Mouse (Mus musculus): ENCODE data around the gene Faap100. TPM values are rescaled to one million over a fixed set of nuclear protein-coding genes. Genes with fewer than 3 reads are reported as not detected.

Gene Faap100
- polyA plus RNA-seq, 1 experiment from 2014 or later = 33.0 TPM

- peak overlapping the region; percentile 14; the same call in 1 of the 2 replicates for H3K4me2 ChIP-seq
- H3K4me1 ChIP-seq = peaks cover 2% of the 10 kb centered on the region
- H3K27me3 ChIP-seq (replicated peaks) = no peaks in the 10 kb centered on the region
- no peak overlapping the region for H3K9ac ChIP-seq
- H3K27ac ChIP-seq = peak overlapping the region; percentile 69
- peaks cover 1% of the 10 kb centered on the region for H3K36me3 ChIP-seq
- peak; percentile 71 for ATAC-seq (ENCODE audit: insufficient read depth, low FRiP score, low read depth)
- no peak overlapping the region; the same call in 1 of the 2 replicates for H3K4me3 ChIP-seq (replicated peaks)
- H3K9me3 ChIP-seq = no peaks in the 10 kb centered on the region
- 62% methylated on average over 10 of the region's 10 CpGs for WGBS
Observed at GRCm38 (mm10) chr11:120339978-120340513, 38.5 kb downstream of the Faap100 start.

GRCm38 (mm10) chr11:120338786-120339185, 39.8 kb downstream of the Faap100 start:
- Histone ChIP-seq H3K36me3 (no peaks in the 10 kb centered on the region), H3K9ac (no peak overlapping the region), H3K27ac (no peak overlapping the region), H3K9me3 (no peaks in the 10 kb centered on the region), H3K4me1 (no peaks in the 10 kb centered on the region), H3K27me3 (replicated peaks) (no peaks in the 10 kb centered on the region), H3K4me3 (replicated peaks) (no peak overlapping the region), H3K4me2 (no peak overlapping the region)
- 72% methylated on average over 3 of the region's 3 CpGs for WGBS
- ATAC-seq (ENCODE audit: insufficient read depth, low FRiP score, low read depth) = no peak

- Histone ChIP-seq H3K36me3 (no peaks in the 10 kb centered on the region), H3K4me3 (replicated peaks) (no peak overlapping the region), H3K4me1 (no peaks in the 10 kb centered on the region), H3K4me2 (no peak overlapping the region), H3K9me3 (no peaks in the 10 kb centered on the region), H3K27me3 (replicated peaks) (no peaks in the 10 kb centered on the region), H3K9ac (no peak overlapping the region), H3K27ac (no peak overlapping the region)
- ATAC-seq (ENCODE audit: insufficient read depth, low FRiP score, low read depth) = no peak
- 50% methylated on average over 2 of the region's 2 CpGs for WGBS
Observed at GRCm38 (mm10) chr11:120337447-120337846, 41.1 kb downstream of the Faap100 start.

GRCm38 (mm10) chr11:120335431-120336021, 43.0 kb downstream of the Faap100 start:
- no peak for ATAC-seq (ENCODE audit: insufficient read depth, low FRiP score, low read depth)
- Histone ChIP-seq H3K27me3 (replicated peaks) (no peaks in the 10 kb centered on the region), H3K36me3 (no peaks in the 10 kb centered on the region), H3K27ac (no peak overlapping the region), H3K9ac (no peak overlapping the region), H3K9me3 (no peaks in the 10 kb centered on the region), H3K4me2 (no peak overlapping the region), H3K4me3 (replicated peaks) (no peak overlapping the region), H3K4me1 (no peaks in the 10 kb centered on the region)
- 76% methylated on average over 6 of the region's 6 CpGs for WGBS

- no peak overlapping the region for H3K9ac ChIP-seq
- no peaks in the 10 kb centered on the region for H3K36me3 ChIP-seq
- 94% methylated on average over 10 of the region's 10 CpGs for WGBS
- no peak for ATAC-seq (ENCODE audit: insufficient read depth, low FRiP score, low read depth)
- no peaks in the 10 kb centered on the region for H3K27me3 ChIP-seq (replicated peaks)
- H3K9me3 ChIP-seq = no peaks in the 10 kb centered on the region
- no peak overlapping the region for H3K4me2 ChIP-seq
- peaks cover 12% of the 10 kb centered on the region for H3K4me1 ChIP-seq
- no peak overlapping the region for H3K4me3 ChIP-seq (replicated peaks)
- H3K27ac ChIP-seq = no peak overlapping the region
Observed at GRCm38 (mm10) chr11:120320156-120320555, 58.4 kb downstream of the Faap100 start.

GRCm38 (mm10) chr11:120319310-120319709, 59.3 kb downstream of the Faap100 start:
- Histone ChIP-seq H3K9ac (no peak overlapping the region), H3K4me2 (no peak overlapping the region), H3K4me1 (peaks cover 18% of the 10 kb centered on the region), H3K36me3 (no peaks in the 10 kb centered on the region), H3K27ac (no peak overlapping the region), H3K4me3 (replicated peaks) (no peak overlapping the region), H3K27me3 (replicated peaks) (no peaks in the 10 kb centered on the region), H3K9me3 (no peaks in the 10 kb centered on the region)
- WGBS = 85% methylated on average over 5 of the region's 5 CpGs
- no peak for ATAC-seq (ENCODE audit: insufficient read depth, low FRiP score, low read depth)

Small RNA genes within 50 kb of the gene (microRNA-seq; reads per million reads assigned to microRNA genes)
- gene Gm23419 = not detected
- gene Mir6935 = 1.5 reads per million

Other genes with a start within 250 kb of the Faap100 start
- gene Slc38a10, start 227.4 kb downstream of the Faap100 start, polyA plus RNA-seq (2015; fragmentation: Nextera tagmentation; extraction: Ambion mirVana) = 87.2 and 93.5 TPM in 2 replicates
- gene Bahcc1, start 145.8 kb downstream of the Faap100 start, polyA plus RNA-seq (2015; fragmentation: Nextera tagmentation; extraction: Ambion mirVana) = 7.2 and 7.9 TPM in 2 replicates
- gene Actg1, start 30.2 kb downstream of the Faap100 start, polyA plus RNA-seq (2015; fragmentation: Nextera tagmentation; extraction: Ambion mirVana) = 2,501 and 2,557 TPM in 2 replicates
- 0.49 and 0.85 TPM in 2 replicates for gene Fscn2, start 17.2 kb downstream of the Faap100 start, polyA plus RNA-seq (2015; fragmentation: Nextera tagmentation; extraction: Ambion mirVana)
- 28.1 and 29.8 TPM in 2 replicates for gene Nploc4, start 58.9 kb upstream of the Faap100 start, polyA plus RNA-seq (2015; fragmentation: Nextera tagmentation; extraction: Ambion mirVana)
- gene Tspan10, start 63.9 kb upstream of the Faap100 start, polyA plus RNA-seq (2015; fragmentation: Nextera tagmentation; extraction: Ambion mirVana) = not detected in 2 replicates
- 0.26 TPM in 1 of 2 replicates, not detected in the other for gene Pde6g, start 74.7 kb upstream of the Faap100 start, polyA plus RNA-seq (2015; fragmentation: Nextera tagmentation; extraction: Ambion mirVana)
- gene Oxld1, start 79.3 kb upstream of the Faap100 start, polyA plus RNA-seq (2015; fragmentation: Nextera tagmentation; extraction: Ambion mirVana) = 15.7 and 16.1 TPM in 2 replicates
- gene Ccdc137, start 79.4 kb upstream of the Faap100 start, polyA plus RNA-seq (2015; fragmentation: Nextera tagmentation; extraction: Ambion mirVana) = 30.5 and 32.2 TPM in 2 replicates
- 40.0 and 42.7 TPM in 2 replicates for gene Arl16, start 88.8 kb upstream of the Faap100 start, polyA plus RNA-seq (2015; fragmentation: Nextera tagmentation; extraction: Ambion mirVana)
- 157 and 168 TPM in 2 replicates for gene Mrpl12, start 105.8 kb upstream of the Faap100 start, polyA plus RNA-seq (2015; fragmentation: Nextera tagmentation; extraction: Ambion mirVana)
- gene Slc25a10, start 113.1 kb upstream of the Faap100 start, polyA plus RNA-seq (2015; fragmentation: Nextera tagmentation; extraction: Ambion mirVana) = 70.7 and 71.4 TPM in 2 replicates
- gene Gcgr, start 151.9 kb upstream of the Faap100 start, polyA plus RNA-seq (2015; fragmentation: Nextera tagmentation; extraction: Ambion mirVana) = 1.7 and 2.4 TPM in 2 replicates
- 167 TPM in 2 replicates for gene Mcrip1, start 171.0 kb upstream of the Faap100 start, polyA plus RNA-seq (2015; fragmentation: Nextera tagmentation; extraction: Ambion mirVana)
- gene Ppp1r27, start 172.4 kb upstream of the Faap100 start, polyA plus RNA-seq (2015; fragmentation: Nextera tagmentation; extraction: Ambion mirVana) = 0.59 TPM in 1 of 2 replicates, not detected in the other
- gene P4hb, start 194.5 kb upstream of the Faap100 start, polyA plus RNA-seq (2015; fragmentation: Nextera tagmentation; extraction: Ambion mirVana) = 954 and 1,026 TPM in 2 replicates
- gene Arhgdia, start 202.9 kb upstream of the Faap100 start, polyA plus RNA-seq (2015; fragmentation: Nextera tagmentation; extraction: Ambion mirVana) = 537 and 556 TPM in 2 replicates
- 420 and 451 TPM in 2 replicates for gene Alyref, start 219.6 kb upstream of the Faap100 start, polyA plus RNA-seq (2015; fragmentation: Nextera tagmentation; extraction: Ambion mirVana)
- 196 and 200 TPM in 2 replicates for gene Anapc11, start 219.7 kb upstream of the Faap100 start, polyA plus RNA-seq (2015; fragmentation: Nextera tagmentation; extraction: Ambion mirVana)
- 9.8 and 12.1 TPM in 2 replicates for gene Npb, start 229.7 kb upstream of the Faap100 start, polyA plus RNA-seq (2015; fragmentation: Nextera tagmentation; extraction: Ambion mirVana)
- gene Pcyt2, start 239.2 kb upstream of the Faap100 start, polyA plus RNA-seq (2015; fragmentation: Nextera tagmentation; extraction: Ambion mirVana) = 183 and 188 TPM in 2 replicates
- gene Sirt7, start 246.5 kb upstream of the Faap100 start, polyA plus RNA-seq (2015; fragmentation: Nextera tagmentation; extraction: Ambion mirVana) = 38.1 and 39.0 TPM in 2 replicates

Data from stomach, embryonic 15.5 days (tissue).